Mouse (Mus musculus) neural tube, embryonic 11.5 days (tissue): Measurements from ENCODE around the gene Lamp2. TPM values are rescaled to one million over a fixed set of nuclear protein-coding genes. Genes with fewer than 3 reads are reported as not detected.
A peak's percentile ranks its signal among the peaks of the same experiment; 100 is the strongest.
"Not testable (repeated sequence)": the region's sequence is repeated elsewhere in the genome, so short reads cannot be mapped to it uniquely, and the experiment has no call there.

Experiments used
- ATAC-seq: fragments of 200-750 bp; cut with Nextera tagmentation; 2 replicates; pipeline ENCODE4 v1.8.0; 2017; ENCODE audit warnings: moderate number of reproducible peaks, mild to moderate bottlenecking, moderate TSS enrichment, moderate library complexity; ENCODE audit not compliant: insufficient read depth, low FRiP score, low TSS enrichment
- DNase-seq: peaks from one replicate; pipeline ENCODE4 v3.0.0-alpha.2; 2015; ENCODE audit warnings: low spot score
- H3K27ac ChIP-seq: fragments of 300-500 bp; sonication (generic); 2 replicates; pipeline ENCODE4 v1.5.1; 2014; ENCODE audit warnings: low read depth, mild to moderate bottlenecking, low read length
- H3K27me3 ChIP-seq: fragments of 300-500 bp; sonication (generic); 2 replicates; pipeline ENCODE4 v1.6.1; 2014; ENCODE audit warnings: mild to moderate bottlenecking, low read length, mixed read lengths; ENCODE audit not compliant: control insufficient read depth, insufficient read depth
- H3K36me3 ChIP-seq: fragments of 300-500 bp; sonication (generic); 2 replicates; pipeline ENCODE4 v1.6.1; 2014; ENCODE audit warnings: mild to moderate bottlenecking, low read length, moderate library complexity, mixed read lengths; ENCODE audit not compliant: control insufficient read depth, insufficient read depth
- H3K4me1 ChIP-seq: fragments of 300-500 bp; sonication (generic); 2 replicates; pipeline ENCODE4 v1.6.1; 2014; ENCODE audit warnings: low read length, mixed read lengths; ENCODE audit not compliant: control insufficient read depth, insufficient read depth
- H3K4me2 ChIP-seq: fragments of 300-500 bp; sonication (generic); 2 replicates; pipeline ENCODE4 v1.6.1; 2014; ENCODE audit warnings: low read depth, mild to moderate bottlenecking, moderate library complexity
- H3K4me3 ChIP-seq: fragments of 300-500 bp; sonication (generic); 2 replicates; pipeline ENCODE4 v1.5.1; 2014; ENCODE audit warnings: low read depth, low read length
- H3K9ac ChIP-seq: fragments of 300-500 bp; sonication (generic); 2 replicates; pipeline ENCODE4 v1.6.1; 2014; ENCODE audit warnings: mild to moderate bottlenecking, low read length
- H3K9me3 ChIP-seq: fragments of 300-500 bp; sonication (generic); 2 replicates; pipeline ENCODE4 v1.6.1; 2016; ENCODE audit warnings: low read length; ENCODE audit not compliant: control insufficient read depth
- WGBS: fragments of 180-500 bp; shearing (Covaris S2); extraction: QIAGEN DNeasy Blood & Tissue Kit; methylation state at CpG from one replicate; pipeline ENCODE4 v1.1.7; 2014; 5-methylcytosine and 5-hydroxymethylcytosine counted together
- polyA plus RNA-seq: library from polyadenylated mRNA; unstranded; fragments of >200 nt; fragmentation: Nextera tagmentation; extraction: Ambion mirVana; gene quantifications from 2 replicates; pipeline ENCODE4 v1.2.1, GENCODE M21; 2014

Gene Lamp2
- polyA plus RNA-seq: 90.3 and 91.5 TPM in 2 replicates

DNA sequence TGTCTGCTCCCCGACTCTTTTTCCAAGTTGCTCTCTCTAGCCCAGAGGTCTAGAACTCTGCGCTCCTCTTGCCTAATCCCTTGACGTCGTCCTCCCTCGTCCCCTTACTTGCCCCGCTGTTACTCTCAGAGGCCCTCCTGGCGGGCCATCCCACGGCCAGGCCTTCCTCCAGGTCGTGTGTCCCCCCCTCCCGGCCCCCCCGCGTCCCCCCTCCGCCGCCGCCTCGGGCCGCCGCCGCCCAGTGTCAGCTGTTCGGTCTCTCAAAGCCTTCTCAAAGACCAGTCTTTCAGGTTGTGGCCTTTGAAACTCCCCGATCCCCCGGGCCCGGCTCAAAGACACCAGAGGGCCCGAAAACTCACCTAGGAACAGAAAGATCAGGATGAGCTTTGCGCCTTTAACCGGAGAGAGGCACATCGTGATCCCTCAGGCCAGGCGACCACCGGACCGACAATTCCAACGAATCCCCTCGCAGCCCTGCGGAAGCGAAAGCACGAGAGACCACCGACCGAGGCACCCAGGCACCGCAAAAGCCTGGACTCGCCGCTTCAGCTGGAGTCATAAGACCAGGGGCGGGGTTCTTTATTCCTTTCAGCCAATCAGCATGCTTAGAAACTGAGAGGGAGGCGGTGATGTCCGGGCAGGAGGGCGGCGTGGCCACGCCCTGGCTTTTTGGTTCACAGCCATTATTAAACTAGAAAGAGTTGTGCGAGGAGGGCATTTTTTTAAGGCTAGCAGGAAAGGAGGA lies at the start of gene Lamp2:
Gene Lamp2, minus strand, starts transcription at position 565 of the 745 bp plus-strand sequence.
- peak within 1 kb of the TSS; percentile 42 for H3K4me2 ChIP-seq
- peak; percentile 75 for DNase-seq
- no peaks in the 10 kb centered on the region for H3K36me3 ChIP-seq
- 15% methylated on average over 45 of the region's 47 CpGs for WGBS
- H3K27ac ChIP-seq: 0 out of 2 replicates have a peak within 1 kb of the TSS, but pooled peaks have one; percentile 53
- no peaks in the 10 kb centered on the region for H3K9me3 ChIP-seq
- H3K4me1 ChIP-seq: no peaks in the 10 kb centered on the region
- H3K9ac ChIP-seq: peak within 1 kb of the TSS; percentile 72
- H3K27me3 ChIP-seq: no peaks in the 10 kb centered on the region
- H3K4me3 ChIP-seq: peak within 1 kb of the TSS; percentile 58
- peak; percentile 98 for ATAC-seq

GRCm38 (mm10) chrX:38504846-38505245 lies 48.6 kb upstream of the Lamp2 start:
- H3K4me1 ChIP-seq: no peaks in the 10 kb centered on the region
- DNase-seq: no peak
- H3K27ac ChIP-seq: no peak overlapping the region
- ATAC-seq: no peak
- 90% methylated on average over 13 of the region's 14 CpGs for WGBS
- H3K4me3 ChIP-seq: no peak overlapping the region
- no peak overlapping the region for H3K9ac ChIP-seq
- no peaks in the 10 kb centered on the region for H3K9me3 ChIP-seq
- H3K27me3 ChIP-seq: no peaks in the 10 kb centered on the region
- H3K36me3 ChIP-seq: no peaks in the 10 kb centered on the region
- H3K4me2 ChIP-seq: no peak overlapping the region

DNA sequence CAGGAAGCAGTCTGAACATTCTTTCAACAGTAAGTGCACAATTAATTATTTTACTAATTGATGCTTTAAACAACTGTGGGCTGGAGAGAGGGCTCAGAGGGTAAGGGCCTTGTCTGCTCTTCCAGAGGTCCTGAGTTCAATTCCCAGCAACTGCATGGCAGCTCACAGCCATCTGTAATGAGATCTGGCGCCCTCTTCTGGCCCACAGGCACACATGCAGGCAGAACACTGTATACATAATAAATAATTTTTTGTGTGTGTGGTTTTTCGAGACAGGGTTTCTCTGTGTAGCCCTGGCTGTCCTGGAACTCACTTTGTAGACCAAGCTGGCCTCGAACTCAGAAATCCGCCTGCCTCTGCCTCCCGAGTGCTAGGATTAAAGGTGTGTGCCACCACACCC lies 45.9 kb upstream of the Lamp2 start:
- not testable (repeated sequence) for H3K4me2 ChIP-seq, H3K9ac ChIP-seq, H3K9me3 ChIP-seq, H3K36me3 ChIP-seq, DNase-seq, H3K27ac ChIP-seq, H3K4me1 ChIP-seq, ATAC-seq, H3K4me3 ChIP-seq, H3K27me3 ChIP-seq
- WGBS: 73% methylated on average over 5 of the region's 5 CpGs

GRCm38 (mm10) chrX:38485464-38485863 lies 29.2 kb upstream of the Lamp2 start:
- H3K9ac ChIP-seq, DNase-seq, H3K27ac ChIP-seq, H3K4me2 ChIP-seq, H3K36me3 ChIP-seq, ATAC-seq, H3K9me3 ChIP-seq, H3K4me3 ChIP-seq, H3K4me1 ChIP-seq, H3K27me3 ChIP-seq: not testable (repeated sequence)
- WGBS: 21% methylated on average over 20 of the region's 20 CpGs

- no peak overlapping the region for H3K4me3 ChIP-seq
- no peaks in the 10 kb centered on the region for H3K36me3 ChIP-seq
- no peak overlapping the region for H3K27ac ChIP-seq
- no peaks in the 10 kb centered on the region for H3K9me3 ChIP-seq
- 71% methylated on average over 1 of the region's 1 CpGs for WGBS
- no peak for ATAC-seq
- H3K27me3 ChIP-seq: no peaks in the 10 kb centered on the region
- H3K4me1 ChIP-seq: no peaks in the 10 kb centered on the region
- H3K4me2 ChIP-seq: no peak overlapping the region
- no peak overlapping the region for H3K9ac ChIP-seq
- no peak for DNase-seq
Observed at GRCm38 (mm10) chrX:38478583-38478982, 22.3 kb upstream of the Lamp2 start.

- WGBS: 13% methylated on average over 32 of the region's 32 CpGs
- peak; percentile 76 for DNase-seq
Observed at GRCm38 (mm10) chrX:38473537-38474299, 17.5 kb upstream of the Lamp2 start.

GRCm38 (mm10) chrX:38473164-38473536 lies 16.9 kb upstream of the Lamp2 start:
- DNase-seq (no peak), ATAC-seq (no peak)
- WGBS: 16% methylated on average over 10 of the region's 10 CpGs
- H3K36me3 ChIP-seq: no peaks in the 10 kb centered on the region
- no peaks in the 10 kb centered on the region for H3K4me1 ChIP-seq
- H3K4me2 ChIP-seq: 0 out of 2 replicates have a peak overlapping the region, but pooled peaks have one; percentile 16
- H3K4me3 ChIP-seq: peak overlapping the region; percentile 41; the same call in 1 of the 2 replicates
- no peaks in the 10 kb centered on the region for H3K9me3 ChIP-seq
- no peak overlapping the region for H3K9ac ChIP-seq
- H3K27ac ChIP-seq: no peak overlapping the region
- H3K27me3 ChIP-seq: no peaks in the 10 kb centered on the region

More at GRCm38 (mm10) chrX:38473537-38474299, 17.5 kb upstream of the Lamp2 start:
- Histone ChIP-seq H3K27ac (peak overlapping the region; percentile 44), H3K4me3 (peak overlapping the region; percentile 41), H3K27me3 (no peaks in the 10 kb centered on the region), H3K4me2 (peak overlapping the region; percentile 31), H3K36me3 (no peaks in the 10 kb centered on the region), H3K9ac (peak overlapping the region; percentile 40), H3K4me1 (no peaks in the 10 kb centered on the region), H3K9me3 (no peaks in the 10 kb centered on the region)
- peak; percentile 90 for ATAC-seq

DNA sequence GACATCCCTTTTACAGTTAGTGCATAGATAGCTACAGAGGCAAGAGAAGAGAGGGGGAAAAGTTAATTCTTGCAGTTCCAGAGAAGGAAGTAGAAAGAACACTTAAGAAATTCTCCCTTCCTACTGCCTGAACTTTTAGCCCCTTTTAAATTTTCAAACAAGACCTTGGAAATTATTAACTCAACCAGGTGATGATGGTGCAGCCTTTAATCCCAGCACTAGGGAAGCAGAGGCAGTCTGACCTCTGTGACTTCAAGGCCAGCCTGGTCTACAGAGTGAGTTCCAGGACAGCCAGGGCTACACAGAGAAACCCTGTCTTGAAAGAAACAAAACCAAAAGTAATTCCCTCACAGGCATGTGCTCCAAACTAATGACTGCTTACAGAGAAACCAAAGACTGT lies 10.0 kb upstream of the Lamp2 start:
- no peaks in the 10 kb centered on the region for H3K9me3 ChIP-seq
- no peak overlapping the region for H3K27ac ChIP-seq
- no peaks in the 10 kb centered on the region for H3K36me3 ChIP-seq
- no peak overlapping the region for H3K9ac ChIP-seq
- H3K27me3 ChIP-seq: no peaks in the 10 kb centered on the region
- H3K4me2 ChIP-seq: no peak overlapping the region
- no peaks in the 10 kb centered on the region for H3K4me1 ChIP-seq
- DNase-seq: no peak
- ATAC-seq: no peak
- no peak overlapping the region for H3K4me3 ChIP-seq
